Mouse (Mus musculus) heart, embryonic 14.5 days (tissue): ENCODE data around the gene Entpd7. TPM values are rescaled to one million over a fixed set of nuclear protein-coding genes. Genes with fewer than 3 reads are reported as not detected.

Experiments
- ATAC-seq: fragments of 200-750 bp; cut with Nextera tagmentation; 2 replicates; pipeline ENCODE4 v1.8.0; 2017; ENCODE audit warnings: low read depth, moderate TSS enrichment; ENCODE audit not compliant: insufficient number of reproducible peaks, insufficient read depth, low FRiP score
- H3K27ac ChIP-seq, 2 experiments: fragments of 200-500 bp in 1 of 2; fragments of 300-500 bp in 1 of 2; sonication (generic) in 1 of 2; replicated peaks in 1 of 2; 2 replicates each; pipeline ENCODE4 v1.5.1; 2012 to 2014; ENCODE audit warnings: low read depth in 2 of 2, low read length in 2 of 2, control low read depth in 1 of 2, mild to moderate bottlenecking in 1 of 2, mixed read lengths in 1 of 2; ENCODE audit not compliant: control insufficient read depth in 1 of 2, insufficient read depth in 1 of 2
- H3K27me3 ChIP-seq: fragments of 300-500 bp; sonication (generic); 2 replicates; pipeline ENCODE4 v1.6.1; 2014; ENCODE audit warnings: mild to moderate bottlenecking, low read length, control low read depth; ENCODE audit not compliant: control insufficient read depth, insufficient read depth
- H3K36me3 ChIP-seq: fragments of 300-500 bp; sonication (generic); 2 replicates; pipeline ENCODE4 v1.6.1; 2014; ENCODE audit warnings: mild to moderate bottlenecking, control low read depth, low read length, mixed read lengths; ENCODE audit not compliant: control insufficient read depth, insufficient read depth
- H3K4me1 ChIP-seq, 2 experiments: fragments of 200-500 bp in 1 of 2; fragments of 300-500 bp in 1 of 2; sonication (generic) in 1 of 2; 2 replicates each; pipeline ENCODE4 v1.6.1; 2012 to 2014; ENCODE audit warnings: low read length in 2 of 2, control low read depth in 1 of 2, mixed read lengths in 1 of 2; ENCODE audit not compliant: control insufficient read depth in 2 of 2, insufficient read depth in 2 of 2
- H3K4me2 ChIP-seq: fragments of 300-500 bp; sonication (generic); 2 replicates; pipeline ENCODE4 v1.6.1; 2014; ENCODE audit warnings: mild to moderate bottlenecking, low read length
- H3K4me3 ChIP-seq, 2 experiments: fragments of 200-500 bp in 1 of 2; fragments of 300-500 bp in 1 of 2; sonication (generic) in 1 of 2; 2 replicates each; pipeline ENCODE4 v1.5.1; 2012 to 2014; ENCODE audit warnings: low read length in 2 of 2, mild to moderate bottlenecking in 2 of 2, control low read depth in 1 of 2, low read depth in 1 of 2, moderate library complexity in 1 of 2; ENCODE audit not compliant: control insufficient read depth in 1 of 2, insufficient read depth in 1 of 2
- H3K9ac ChIP-seq: fragments of 300-500 bp; sonication (generic); 2 replicates; pipeline ENCODE4 v1.6.1; 2014; ENCODE audit warnings: mild to moderate bottlenecking, low read length
- H3K9me3 ChIP-seq: fragments of 300-500 bp; sonication (generic); 2 replicates; pipeline ENCODE4 v1.6.1; 2016; ENCODE audit warnings: low read length, control low read depth; ENCODE audit not compliant: control insufficient read depth
- WGBS: fragments of 180-500 bp; shearing (Covaris S2); extraction: QIAGEN DNeasy Blood & Tissue Kit; methylation state at CpG from one replicate; pipeline ENCODE4 v1.1.7; 2014; 5-methylcytosine and 5-hydroxymethylcytosine counted together
- polyA plus RNA-seq: library from polyadenylated mRNA; unstranded; fragments of >200 nt; fragmentation: Nextera tagmentation; extraction: Ambion mirVana; gene quantifications from 2 replicates; pipeline ENCODE4 v1.2.1, GENCODE M21; 2014

The Entpd7 gene
- polyA plus RNA-seq, 1 experiment from 2014 or later = 6.9 TPM

- Histone ChIP-seq H3K4me3 (no peak overlapping the region), H3K9me3 (no peaks in the 10 kb centered on the region), H3K4me2 (no peak overlapping the region), H3K27ac (no peak overlapping the region), H3K4me1 (no peaks in the 10 kb centered on the region), H3K27me3 (no peaks in the 10 kb centered on the region), H3K36me3 (no peaks in the 10 kb centered on the region), H3K9ac (no peak overlapping the region)
- ATAC-seq = no peak
- 62% methylated on average over 2 of the region's 2 CpGs for WGBS
Observed at GRCm38 (mm10) chr19:43762410-43762809, 72.9 kb downstream of the Entpd7 start.

DNA sequence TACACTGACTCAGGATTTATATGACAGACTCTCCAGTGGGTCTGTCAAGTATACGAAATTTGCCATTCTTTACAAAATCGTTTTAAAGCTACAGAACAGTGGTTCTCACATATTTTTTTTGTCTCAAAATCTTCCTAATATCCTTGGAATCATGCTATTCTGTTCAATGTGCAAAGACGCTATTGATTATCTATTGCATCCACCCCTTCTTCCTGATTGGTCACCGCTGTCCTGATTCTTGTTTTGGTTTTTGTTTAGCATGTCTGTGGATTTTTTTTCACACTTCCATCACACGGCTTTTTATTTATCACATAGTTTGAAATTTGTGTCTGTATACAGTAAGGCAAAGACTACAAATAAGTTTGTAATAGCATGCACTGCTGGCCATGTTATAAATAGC lies 77.0 kb downstream of the Entpd7 start:
- Histone ChIP-seq H3K36me3 (no peaks in the 10 kb centered on the region), H3K27me3 (no peaks in the 10 kb centered on the region), H3K4me3 (no peak overlapping the region), H3K27ac (no peak overlapping the region), H3K9ac (no peak overlapping the region), H3K4me1 (no peaks in the 10 kb centered on the region), H3K9me3 (no peaks in the 10 kb centered on the region), H3K4me2 (no peak overlapping the region)
- no peak for ATAC-seq
- WGBS = 76% methylated on average over 5 of the region's 5 CpGs

DNA sequence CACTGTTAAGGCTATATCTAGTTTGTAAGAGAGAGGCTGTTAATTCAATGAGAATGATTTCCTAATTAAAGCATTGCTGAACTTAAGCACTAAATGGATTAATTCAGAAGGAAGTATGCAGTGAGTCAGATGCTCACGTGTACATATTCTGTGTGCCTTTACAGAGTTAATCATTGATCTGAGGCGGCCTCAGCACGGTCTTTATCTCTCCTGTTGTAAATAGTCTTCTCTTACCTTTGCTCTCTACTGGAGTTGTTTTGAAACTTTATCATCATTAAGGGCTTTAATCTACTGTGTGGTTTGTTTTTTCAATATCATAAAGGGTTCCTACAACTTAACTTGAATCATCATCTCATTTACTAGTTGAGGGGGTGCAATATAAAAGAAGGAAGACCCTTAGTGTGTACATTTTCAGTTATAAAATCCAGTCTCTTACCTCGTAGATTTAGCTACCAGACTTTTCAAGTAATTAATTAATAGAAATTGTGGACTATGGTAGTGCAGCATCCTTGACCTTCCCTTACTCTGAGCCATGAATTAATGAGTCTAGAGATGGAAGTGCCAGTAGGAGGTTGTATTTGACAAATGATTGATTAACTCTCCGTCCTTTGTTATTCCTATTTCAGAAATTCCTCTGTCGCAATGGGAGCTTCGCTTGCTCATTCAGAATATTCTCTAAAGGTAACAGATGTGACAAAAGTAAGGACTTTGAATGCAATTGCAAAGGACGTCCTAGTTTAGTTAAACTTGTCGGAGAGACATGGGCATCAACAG lies 78.3 kb downstream of the Entpd7 start:
- Histone ChIP-seq H3K27me3 (no peaks in the 10 kb centered on the region), H3K4me1 (no peaks in the 10 kb centered on the region), H3K9me3 (no peaks in the 10 kb centered on the region), H3K4me3 (no peak overlapping the region), H3K36me3 (no peaks in the 10 kb centered on the region), H3K4me2 (no peak overlapping the region), H3K9ac (no peak overlapping the region), H3K27ac (no peak overlapping the region)
- no peak for ATAC-seq
- WGBS = 80% methylated on average over 9 of the region's 9 CpGs

- H3K36me3 ChIP-seq = no peaks in the 10 kb centered on the region
- no peaks in the 10 kb centered on the region for H3K4me1 ChIP-seq
- H3K4me2 ChIP-seq = no peak overlapping the region
- H3K27ac ChIP-seq = no peak overlapping the region
- H3K9ac ChIP-seq = no peak overlapping the region
- WGBS = 67% methylated on average over 5 of the region's 5 CpGs
- no peak for ATAC-seq
- H3K27me3 ChIP-seq = no peaks in the 10 kb centered on the region
- no peak overlapping the region for H3K4me3 ChIP-seq
- H3K9me3 ChIP-seq = no peaks in the 10 kb centered on the region
Observed at GRCm38 (mm10) chr19:43769366-43769960, 80.0 kb downstream of the Entpd7 start.

DNA sequence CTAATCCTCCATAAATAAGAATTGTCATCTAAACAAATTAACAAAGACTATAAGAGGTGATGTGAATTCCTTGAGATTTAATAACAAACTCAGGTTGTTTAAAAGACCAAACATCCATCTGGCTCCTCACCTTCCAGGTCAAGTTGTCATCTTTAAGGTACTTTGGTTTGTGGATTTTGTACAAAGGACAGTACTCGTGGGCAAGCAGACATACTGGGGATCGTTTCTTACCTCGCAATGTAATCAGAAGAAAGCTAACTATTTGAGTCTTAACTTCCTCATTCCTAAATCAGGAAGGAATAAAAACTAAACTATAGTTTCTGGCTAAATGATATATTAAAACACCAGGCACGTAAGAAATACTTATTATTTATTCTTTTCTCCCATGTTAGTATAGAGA lies 81.1 kb downstream of the Entpd7 start:
- no peak overlapping the region for H3K4me3 ChIP-seq
- no peak overlapping the region for H3K4me2 ChIP-seq
- no peak overlapping the region for H3K27ac ChIP-seq
- H3K9me3 ChIP-seq = no peaks in the 10 kb centered on the region
- H3K4me1 ChIP-seq = no peaks in the 10 kb centered on the region; a peak in 1 of 4 replicates
- H3K27me3 ChIP-seq = no peaks in the 10 kb centered on the region
- H3K36me3 ChIP-seq = no peaks in the 10 kb centered on the region
- H3K9ac ChIP-seq = no peak overlapping the region
- 82% methylated on average over 4 of the region's 4 CpGs for WGBS
- ATAC-seq = no peak

DNA sequence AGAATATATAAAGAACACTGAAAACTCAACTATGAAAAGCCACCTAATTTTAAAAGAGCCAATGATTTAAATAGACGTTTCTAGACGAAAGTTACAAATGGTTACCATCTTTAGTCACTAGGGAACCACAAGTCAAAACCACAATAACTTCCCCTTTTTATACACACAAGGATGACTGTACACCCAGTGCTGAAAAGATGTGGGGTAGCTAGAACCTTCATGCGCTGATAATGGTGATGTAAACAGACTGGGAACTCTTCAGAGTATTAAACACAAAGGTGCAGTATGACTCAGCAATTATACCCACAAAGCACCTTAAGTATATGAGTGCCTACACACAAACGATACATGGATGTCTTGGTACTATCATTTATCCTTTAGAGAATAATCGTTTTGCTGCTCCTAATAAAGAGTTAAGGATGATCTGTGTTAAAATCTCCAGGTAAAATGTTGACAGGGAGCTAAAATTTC lies 82.1 kb downstream of the Entpd7 start:
- Histone ChIP-seq H3K27me3 (no peaks in the 10 kb centered on the region), H3K9me3 (no peaks in the 10 kb centered on the region), H3K4me3 (no peak overlapping the region), H3K36me3 (no peaks in the 10 kb centered on the region), H3K27ac (no peak overlapping the region), H3K4me2 (no peak overlapping the region), H3K9ac (no peak overlapping the region), H3K4me1 (no peaks in the 10 kb centered on the region; a peak in 1 of 4 replicates)
- no peak for ATAC-seq
- WGBS = 85% methylated on average over 5 of the region's 5 CpGs

GRCm38 (mm10) chr19:43772311-43772710 lies 82.8 kb downstream of the Entpd7 start:
- Histone ChIP-seq H3K4me3 (no peak overlapping the region), H3K9me3 (no peaks in the 10 kb centered on the region), H3K27me3 (no peaks in the 10 kb centered on the region), H3K4me1 (no peaks in the 10 kb centered on the region; a peak in 1 of 4 replicates), H3K36me3 (no peaks in the 10 kb centered on the region), H3K9ac (no peak overlapping the region), H3K4me2 (no peak overlapping the region), H3K27ac (no peak overlapping the region)
- no peak for ATAC-seq
- 72% methylated on average over 6 of the region's 6 CpGs for WGBS
